Mouse (Mus musculus) 3T3-L1 (cell line): ENCODE measurements at regions not wholly inside any gene's neighbourhood (a gene's known extent, or its start where the extent isn't known, plus 50 kb on each side); places are given as distances from the start of the nearest gene placed in this dataset.

ENCODE experiments used
- DNase-seq: peaks from one replicate; pipeline ENCODE4 v3.0.0-alpha.2; 2015; ENCODE audit warnings: low read depth, low spot score

DNA sequence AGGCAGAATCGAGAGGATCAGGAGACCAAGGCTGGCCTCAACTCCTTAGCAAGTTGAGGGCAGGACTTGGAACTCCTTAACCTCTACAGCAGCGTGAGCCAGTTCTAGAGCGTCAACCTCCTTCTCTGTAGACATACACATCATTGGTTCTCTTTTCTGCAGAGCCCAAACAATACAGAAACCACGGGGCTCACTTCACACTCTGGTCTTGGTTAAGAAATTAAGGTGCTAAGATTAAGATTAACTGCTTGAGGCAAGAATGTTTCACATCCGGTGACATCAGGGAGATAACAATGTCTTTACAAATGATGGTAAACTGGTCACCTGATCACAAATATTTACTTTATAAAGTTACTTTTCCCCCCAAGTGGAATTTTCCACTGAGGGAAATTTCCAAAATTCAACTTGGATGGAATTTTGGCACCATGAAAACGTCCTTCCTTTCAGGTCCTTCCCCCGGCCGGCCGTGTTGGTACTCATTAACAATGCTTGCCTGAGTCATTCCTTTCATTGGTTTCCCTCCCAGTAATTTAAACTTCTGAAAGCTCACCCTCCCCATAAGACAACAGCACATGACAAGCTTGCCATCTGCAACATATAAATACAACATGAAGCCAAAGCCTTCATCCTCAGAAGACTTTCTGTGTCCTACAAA is 77.3 kb upstream of the Kdm7a start:
- no peak for DNase-seq

DNA sequence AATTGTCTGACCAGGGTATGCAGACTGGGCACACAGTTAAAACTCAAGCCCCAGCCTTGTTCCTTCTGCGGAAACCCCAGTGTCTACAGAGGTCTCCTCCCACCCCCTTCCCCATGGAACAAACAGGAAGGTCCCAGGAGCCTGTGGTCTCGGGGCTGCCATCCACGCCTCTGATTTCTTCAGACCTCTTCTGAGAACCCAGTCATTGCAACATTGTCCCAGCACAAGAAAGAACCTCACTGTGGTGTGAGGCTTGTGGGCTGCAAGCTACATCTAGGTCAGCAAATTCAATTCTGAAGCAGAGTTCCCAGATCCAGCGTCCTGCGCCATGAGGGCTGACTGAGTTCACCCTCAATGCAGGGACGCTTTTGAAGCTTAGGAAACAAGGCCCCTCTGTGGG is 71.7 kb upstream of the Kdm7a start:
- no peak for DNase-seq

DNA sequence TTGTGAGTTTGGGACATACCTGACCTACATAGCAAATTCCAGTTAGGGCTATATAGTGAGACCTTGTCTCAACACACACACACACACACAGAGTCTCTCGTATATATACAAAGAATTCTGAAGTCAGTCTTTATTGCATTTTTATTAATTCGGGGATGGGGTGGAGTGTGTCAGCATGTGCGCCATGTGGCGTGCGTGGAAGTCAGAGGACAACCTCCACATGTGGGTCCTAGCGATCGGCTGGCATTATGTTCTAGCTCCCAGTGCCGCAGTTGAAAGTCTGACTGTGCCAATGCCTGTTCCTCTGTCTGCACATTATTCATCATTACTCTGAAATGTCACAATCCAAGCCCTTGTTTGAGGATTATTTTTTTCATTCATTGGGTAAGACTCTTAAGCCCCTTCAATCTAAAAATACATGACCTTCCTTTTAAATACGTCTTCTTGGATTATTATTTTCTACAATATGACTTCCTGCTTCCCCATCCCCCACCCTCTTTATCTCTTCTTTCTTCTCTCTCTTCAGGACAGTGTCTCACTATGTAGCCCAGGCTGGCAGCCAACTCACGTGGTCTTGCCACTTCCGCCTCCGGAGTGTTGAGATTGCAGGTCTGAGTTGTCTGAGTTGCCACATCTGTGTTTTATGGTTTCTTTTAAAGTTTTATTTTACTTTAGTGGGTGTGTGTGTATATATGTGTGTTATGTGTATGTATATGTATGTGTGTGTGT is 68.3 kb upstream of the Kdm7a start:
- peak; percentile 77 for DNase-seq

GRCm38 (mm10) chr6:39273427-39273826 is 66.8 kb upstream of the Kdm7a start:
- DNase-seq = peak; percentile 36

GRCm38 (mm10) chr6:39270457-39270856 is 63.9 kb upstream of the Kdm7a start:
- DNase-seq = no peak

GRCm38 (mm10) chr6:39269706-39270105 is 63.1 kb upstream of the Kdm7a start:
- no peak for DNase-seq

DNA sequence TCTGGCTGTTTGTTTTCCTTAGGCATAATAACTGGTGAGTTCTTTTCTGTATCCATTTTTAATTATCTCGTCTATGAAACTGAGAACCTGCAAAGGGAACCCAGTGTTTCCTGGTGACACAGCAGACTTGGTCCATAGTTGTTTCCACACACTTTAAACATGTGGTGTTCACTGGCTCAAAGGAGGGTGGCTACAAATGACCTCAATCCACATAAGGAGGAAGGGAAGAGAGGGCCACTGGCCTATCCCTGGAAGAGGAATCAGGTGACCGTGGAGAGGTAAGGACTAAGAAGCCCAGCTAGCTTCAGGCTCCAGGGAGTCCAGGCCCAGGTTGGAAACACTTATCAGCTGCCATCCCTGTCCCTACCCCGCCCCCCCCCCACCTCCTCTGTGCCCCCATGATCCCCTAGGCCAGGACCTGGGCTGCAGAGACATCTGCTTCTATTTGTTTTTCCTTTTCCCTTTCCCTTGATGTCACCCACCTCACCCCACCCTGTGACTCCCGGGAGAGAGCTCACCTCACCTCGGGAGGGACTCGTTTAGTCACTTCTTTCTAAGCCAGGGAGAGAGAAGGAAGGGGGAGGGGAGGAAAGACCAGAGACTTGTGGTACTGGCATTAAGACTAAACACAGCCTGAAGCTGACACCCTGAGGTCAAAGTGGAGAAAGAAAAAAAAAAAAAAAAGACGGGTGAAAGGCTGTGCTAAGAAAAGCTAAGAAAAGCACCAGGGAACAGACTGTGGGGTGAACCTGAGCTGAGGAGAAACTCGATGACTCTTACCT is 62.2 kb upstream of the Kdm7a start:
- DNase-seq = no peak

- DNase-seq = peak; percentile 34
Measured at GRCm38 (mm10) chr6:39264722-39265121, 58.1 kb upstream of the Kdm7a start.

DNA sequence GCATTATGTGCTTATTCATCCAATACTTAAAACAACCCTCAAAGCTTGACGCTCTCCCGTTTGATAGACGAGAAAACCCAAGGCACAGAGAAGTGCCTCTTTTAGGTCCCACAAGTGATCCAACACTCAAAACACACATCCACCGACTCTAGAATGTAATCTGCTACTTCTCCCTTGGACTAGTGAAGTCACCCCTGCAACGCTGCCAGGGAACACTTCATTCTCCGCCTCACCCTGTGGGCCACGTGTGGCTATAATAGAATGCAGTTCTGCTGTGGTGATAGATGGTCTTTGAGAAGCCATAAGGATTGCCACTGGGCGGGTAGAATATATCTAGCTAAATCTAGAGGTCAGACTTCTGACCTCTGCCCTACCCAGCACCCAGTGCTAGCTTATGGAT is 57.0 kb upstream of the Kdm7a start:
- DNase-seq = no peak

GRCm38 (mm10) chr6:39261951-39262350 is 55.4 kb upstream of the Kdm7a start:
- DNase-seq = peak; percentile 32

GRCm38 (mm10) chr6:39260480-39260879 is 53.9 kb upstream of the Kdm7a start:
- no peak for DNase-seq

DNA sequence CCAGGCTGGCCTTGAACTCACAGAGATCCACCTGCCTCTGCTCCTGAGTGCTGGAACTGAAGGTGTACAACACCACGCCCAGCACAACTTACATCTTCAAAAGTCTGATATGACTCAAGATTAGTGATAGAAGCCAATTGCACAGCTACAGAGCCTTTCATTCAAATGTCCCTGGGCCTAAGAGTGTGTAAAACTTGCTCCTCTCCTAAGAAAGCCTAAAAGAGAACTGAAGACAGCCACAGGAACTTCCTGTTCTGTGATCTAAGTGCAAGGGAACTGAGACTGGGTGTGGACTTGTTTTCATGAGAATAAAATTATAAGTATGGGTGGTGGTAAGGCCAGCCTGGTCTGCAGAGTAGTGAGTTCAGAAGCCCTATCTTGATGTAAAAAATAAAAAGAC is 52.5 kb upstream of the Kdm7a start:
- no peak for DNase-seq

- no peak for DNase-seq
Measured at GRCm38 (mm10) chr6:39258656-39259055, 52.1 kb upstream of the Kdm7a start.

GRCm38 (mm10) chr6:39257667-39258395 is 51.2 kb upstream of the Kdm7a start:
- no peak for DNase-seq

DNA sequence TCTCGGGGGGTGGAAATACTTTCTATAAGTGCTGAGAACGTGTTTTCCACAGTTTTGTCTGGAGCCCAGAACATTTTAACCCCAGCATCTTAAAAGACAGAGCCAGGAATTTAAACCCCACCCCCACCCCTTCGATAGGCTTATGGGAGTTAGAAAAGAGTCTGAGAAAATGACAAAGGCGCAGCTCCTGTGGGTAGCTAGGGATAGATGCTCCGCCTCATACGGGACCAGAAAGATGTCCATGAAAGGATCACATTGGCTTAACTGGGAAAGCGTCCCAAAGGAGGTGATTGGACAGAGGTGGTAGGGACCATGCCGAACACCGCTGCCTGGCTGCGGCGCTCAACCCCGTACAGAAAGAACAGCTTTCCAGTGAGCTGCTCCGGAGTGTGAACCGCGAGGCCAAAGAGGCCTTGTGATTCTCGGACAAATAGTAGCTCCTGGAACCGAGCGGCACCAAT is 50.6 kb upstream of the Kdm7a start:
- no peak for DNase-seq

DNA sequence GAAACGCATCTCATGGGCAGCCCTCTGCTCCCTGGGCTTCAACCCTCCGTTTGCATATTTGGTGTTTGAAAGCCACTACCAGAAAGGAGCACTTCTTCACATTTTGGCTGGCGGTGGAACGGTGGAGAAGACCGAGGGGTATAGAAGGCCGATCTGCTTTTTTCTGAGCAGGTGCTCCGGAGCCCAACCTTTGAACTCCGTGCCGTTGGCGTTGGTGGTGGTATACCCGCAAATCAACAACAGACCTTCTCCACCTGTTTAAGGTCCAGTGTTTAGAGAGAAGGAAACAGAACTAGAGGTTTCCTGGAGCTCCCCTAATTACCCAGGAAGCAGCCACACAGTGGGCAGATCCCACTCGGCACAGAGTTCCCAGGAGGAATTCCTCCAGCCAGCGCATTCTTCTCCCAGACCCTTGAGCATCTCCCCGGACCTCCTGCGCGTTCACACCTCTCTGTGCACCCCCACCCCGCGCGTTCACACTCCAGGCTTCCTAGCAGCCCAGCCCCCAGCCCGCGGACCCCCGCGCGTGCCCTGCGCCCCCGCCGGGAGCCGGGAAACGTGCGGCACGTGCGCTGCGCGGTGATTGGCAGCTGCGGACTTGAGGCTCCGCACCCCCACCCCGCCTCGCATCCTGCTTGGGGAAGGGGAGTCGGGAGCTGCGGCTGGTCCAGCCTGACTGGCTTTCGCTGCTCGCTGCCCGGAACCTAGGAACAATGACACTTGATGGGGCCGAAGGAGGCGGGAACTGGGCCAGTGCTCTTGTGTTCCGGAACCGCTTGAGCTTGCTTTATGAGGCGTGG is 49.9 kb upstream of the Kdm7a start:
- DNase-seq = no peak
